Mouse (Mus musculus): Measurements from ENCODE around the gene Creb5. TPM values are rescaled to one million over a fixed set of nuclear protein-coding genes. Genes with fewer than 3 reads are reported as not detected.

Gene Creb5
- polyA plus RNA-seq, 1 experiment from 2014 or later, result 4.1 TPM

DNA sequence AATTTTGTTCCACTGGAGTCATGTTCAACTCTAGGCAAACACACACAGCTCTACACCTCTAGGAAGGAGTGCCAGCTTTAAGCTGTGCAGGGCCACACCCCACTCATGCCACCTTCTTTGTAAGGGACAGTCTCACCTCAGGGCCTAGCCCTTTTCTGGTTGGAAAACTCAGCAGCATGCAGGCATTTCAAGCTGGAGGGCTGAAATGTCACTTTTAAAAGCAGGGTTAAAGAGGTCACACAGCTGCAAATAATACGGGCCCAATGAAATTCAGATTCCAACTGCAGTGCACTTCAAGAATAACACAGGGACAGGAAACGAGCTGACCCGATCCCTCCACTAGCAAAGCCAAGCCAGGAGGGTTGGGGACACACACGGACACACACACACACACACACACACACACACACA, 76.9 kb downstream of the Creb5 start:
- Histone ChIP-seq H3K27ac (ENCODE audit: low read depth, low read length) (no peak overlapping the region), H3K9ac (ENCODE audit: low read length) (no peak overlapping the region), H3K4me3 (ENCODE audit: low read depth, low read length) (no peak overlapping the region), H3K36me3 (ENCODE audit: control insufficient read depth, insufficient read depth, low read length) (no peaks in the 10 kb centered on the region), H3K9me3 (ENCODE audit: control insufficient read depth, low read length) (no peaks in the 10 kb centered on the region), H3K4me1 (ENCODE audit: control insufficient read depth, insufficient read depth, low read length) (peaks cover 2% of the 10 kb centered on the region; the same call in 1 of the 2 replicates), H3K4me2 (no peak overlapping the region), H3K27me3 (ENCODE audit: control insufficient read depth, insufficient read depth, low read length) (no peaks in the 10 kb centered on the region)
- ATAC-seq (ENCODE audit: low FRiP score) (no peak), DNase-seq (ENCODE audit: low spot score, missing footprints) (no peak)
- WGBS, result 35% methylated on average over 4 of the region's 4 CpGs

DNA sequence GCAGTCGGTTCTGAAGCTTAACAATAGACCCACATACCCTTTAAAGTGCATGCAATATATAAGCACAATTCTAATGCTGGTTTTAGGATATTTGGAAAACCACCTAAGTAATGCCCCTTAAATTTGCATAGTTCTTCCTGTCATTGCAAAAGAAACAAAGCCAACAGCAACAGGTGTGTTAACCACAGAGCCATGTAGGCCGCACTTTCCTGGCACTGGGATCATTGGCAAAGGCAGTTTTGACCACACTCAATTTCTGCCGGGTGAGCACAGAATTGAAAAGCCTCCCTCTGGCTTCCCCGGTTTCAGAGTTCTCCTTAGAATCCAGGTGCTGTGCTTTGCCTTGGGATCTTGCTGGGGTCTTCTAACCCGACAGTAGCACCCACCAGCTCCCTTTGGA, 82.1 kb downstream of the Creb5 start:
- Histone ChIP-seq H3K4me1 (ENCODE audit: control insufficient read depth, insufficient read depth, low read length) (peaks cover 2% of the 10 kb centered on the region; the same call in 1 of the 2 replicates), H3K9ac (ENCODE audit: low read length) (no peak overlapping the region), H3K9me3 (ENCODE audit: control insufficient read depth, low read length) (no peaks in the 10 kb centered on the region), H3K27ac (ENCODE audit: low read depth, low read length) (no peak overlapping the region), H3K36me3 (ENCODE audit: control insufficient read depth, insufficient read depth, low read length) (no peaks in the 10 kb centered on the region), H3K4me2 (no peak overlapping the region), H3K27me3 (ENCODE audit: control insufficient read depth, insufficient read depth, low read length) (no peaks in the 10 kb centered on the region), H3K4me3 (ENCODE audit: low read depth, low read length) (no peak overlapping the region)
- WGBS, result 81% methylated on average over 5 of the region's 5 CpGs
- no peak for ATAC-seq (ENCODE audit: low FRiP score)
- DNase-seq (ENCODE audit: low spot score, missing footprints), result no peak

DNA sequence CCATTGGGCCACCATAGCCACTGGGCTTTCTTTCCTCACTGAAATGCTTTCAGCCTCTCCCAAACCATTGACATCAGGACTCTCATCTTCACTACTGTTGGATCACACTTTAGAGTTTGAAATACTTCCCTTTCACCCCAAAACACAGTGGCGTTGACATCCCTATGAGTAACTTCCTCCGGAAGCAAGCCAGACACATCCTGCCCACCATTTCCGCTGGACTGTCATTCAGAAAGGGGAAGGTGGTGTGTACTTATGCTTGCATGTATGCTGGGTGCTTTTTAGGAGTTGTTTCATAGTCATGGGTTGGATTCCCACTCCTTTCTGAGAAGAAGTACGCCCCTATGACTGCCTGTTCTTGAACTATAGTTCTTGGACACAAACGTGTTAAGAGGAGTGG, 82.9 kb downstream of the Creb5 start:
- Histone ChIP-seq H3K9ac (ENCODE audit: low read length) (no peak overlapping the region), H3K4me3 (ENCODE audit: low read depth, low read length) (no peak overlapping the region), H3K36me3 (ENCODE audit: control insufficient read depth, insufficient read depth, low read length) (no peaks in the 10 kb centered on the region), H3K27me3 (ENCODE audit: control insufficient read depth, insufficient read depth, low read length) (no peaks in the 10 kb centered on the region), H3K4me2 (no peak overlapping the region), H3K4me1 (ENCODE audit: control insufficient read depth, insufficient read depth, low read length) (peaks cover 2% of the 10 kb centered on the region; the same call in 1 of the 2 replicates), H3K9me3 (ENCODE audit: control insufficient read depth, low read length) (no peaks in the 10 kb centered on the region), H3K27ac (ENCODE audit: low read depth, low read length) (no peak overlapping the region)
- DNase-seq (ENCODE audit: low spot score, missing footprints) (no peak), ATAC-seq (ENCODE audit: low FRiP score) (no peak)
- 90% methylated on average over 5 of the region's 5 CpGs for WGBS

DNA sequence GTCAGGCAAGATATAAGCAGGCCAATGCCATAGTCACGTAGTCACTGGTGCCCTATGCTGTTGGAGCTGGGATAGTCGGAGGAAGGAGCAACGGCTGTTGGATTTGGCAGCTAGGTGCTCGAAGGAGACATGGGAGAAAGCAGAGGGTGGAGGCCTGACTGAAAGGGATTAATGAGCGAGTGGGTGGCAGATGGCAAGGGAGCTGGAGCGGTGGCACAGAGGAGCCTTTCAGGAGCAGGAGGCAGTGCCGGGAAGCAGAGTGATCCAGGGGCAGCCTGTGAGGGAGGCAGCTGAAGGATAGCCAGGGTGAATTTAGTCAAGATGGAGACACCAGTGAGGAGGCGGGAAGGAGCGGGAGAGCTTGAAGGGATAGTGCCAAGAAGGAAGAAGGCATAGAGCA, 84.9 kb downstream of the Creb5 start:
- Histone ChIP-seq H3K4me1 (ENCODE audit: control insufficient read depth, insufficient read depth, low read length) (no peaks in the 10 kb centered on the region), H3K4me2 (no peak overlapping the region), H3K9me3 (ENCODE audit: control insufficient read depth, low read length) (no peaks in the 10 kb centered on the region), H3K27ac (ENCODE audit: low read depth, low read length) (no peak overlapping the region), H3K4me3 (ENCODE audit: low read depth, low read length) (no peak overlapping the region), H3K27me3 (ENCODE audit: control insufficient read depth, insufficient read depth, low read length) (no peaks in the 10 kb centered on the region), H3K9ac (ENCODE audit: low read length) (no peak overlapping the region), H3K36me3 (ENCODE audit: control insufficient read depth, insufficient read depth, low read length) (no peaks in the 10 kb centered on the region)
- ATAC-seq (ENCODE audit: low FRiP score) (no peak), DNase-seq (ENCODE audit: low spot score, missing footprints) (no peak)
- 89% methylated on average over 9 of the region's 9 CpGs for WGBS

DNA sequence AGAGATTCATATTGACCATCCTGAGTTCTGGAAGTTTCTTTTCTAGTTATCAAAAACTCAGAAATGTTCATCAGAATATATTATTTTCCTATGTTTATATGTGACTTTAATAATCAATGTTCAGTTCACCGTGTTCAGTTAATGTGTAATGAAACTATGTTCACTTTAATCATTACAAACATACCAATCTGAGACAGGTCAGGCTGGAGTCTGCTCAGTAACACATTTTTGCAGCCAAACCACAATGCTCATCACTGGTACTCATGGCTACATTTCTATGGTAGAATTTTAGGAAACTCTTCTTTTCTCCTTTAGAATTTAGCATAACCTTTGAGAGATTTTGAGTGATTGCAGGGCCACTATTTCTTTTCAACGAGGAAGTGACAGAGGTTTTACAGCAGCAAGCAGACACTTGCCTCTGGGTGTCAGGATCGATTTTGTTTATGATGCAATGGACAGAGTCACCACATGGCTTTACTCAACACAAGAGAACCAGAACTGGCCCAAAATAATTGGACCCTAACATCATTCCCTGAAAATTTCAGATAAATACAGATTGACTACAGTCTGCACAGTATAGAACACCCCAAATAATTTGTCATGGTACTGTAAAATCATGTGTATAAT, 87.4 kb downstream of the Creb5 start:
- H3K4me2 ChIP-seq, result no peak overlapping the region
- no peak overlapping the region for H3K9ac ChIP-seq (ENCODE audit: low read length)
- H3K27me3 ChIP-seq (ENCODE audit: control insufficient read depth, insufficient read depth, low read length), result no peaks in the 10 kb centered on the region
- no peak overlapping the region for H3K4me3 ChIP-seq (ENCODE audit: low read depth, low read length)
- no peaks in the 10 kb centered on the region for H3K4me1 ChIP-seq (ENCODE audit: control insufficient read depth, insufficient read depth, low read length)
- no peaks in the 10 kb centered on the region for H3K9me3 ChIP-seq (ENCODE audit: control insufficient read depth, low read length)
- no peaks in the 10 kb centered on the region for H3K36me3 ChIP-seq (ENCODE audit: control insufficient read depth, insufficient read depth, low read length)
- DNase-seq (ENCODE audit: low spot score, missing footprints) (peak; percentile 56), ATAC-seq (ENCODE audit: low FRiP score) (no peak)
- 88% methylated on average over 3 of the region's 3 CpGs for WGBS
- no peak overlapping the region for H3K27ac ChIP-seq (ENCODE audit: low read depth, low read length)

DNA sequence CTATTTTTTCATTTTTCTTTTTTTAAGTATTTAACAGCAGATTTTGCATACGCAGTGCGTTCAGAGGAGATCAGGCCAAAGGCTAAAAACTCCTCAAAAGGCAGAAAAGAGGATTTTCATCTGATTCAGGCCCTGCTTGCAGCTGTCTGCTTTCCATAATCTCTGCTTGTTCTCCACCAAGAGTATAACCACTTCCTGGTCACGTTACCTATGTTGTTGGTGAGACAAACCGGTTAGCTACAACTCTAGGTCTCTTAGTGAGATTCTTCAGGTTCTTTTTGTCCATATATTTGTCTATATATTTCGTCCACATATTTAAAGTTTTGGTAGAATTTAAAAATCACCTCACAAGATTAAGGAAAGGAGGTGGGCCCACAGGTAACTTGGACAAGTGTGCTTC, 102.2 kb downstream of the Creb5 start:
- H3K9me3 ChIP-seq (ENCODE audit: control insufficient read depth, low read length), result no peaks in the 10 kb centered on the region
- H3K36me3 ChIP-seq (ENCODE audit: control insufficient read depth, insufficient read depth, low read length), result no peaks in the 10 kb centered on the region
- H3K4me1 ChIP-seq (ENCODE audit: control insufficient read depth, insufficient read depth, low read length), result peaks cover 7% of the 10 kb centered on the region; the same call in 1 of the 2 replicates
- H3K4me2 ChIP-seq, result no peak overlapping the region
- H3K27ac ChIP-seq (ENCODE audit: low read depth, low read length), result no peak overlapping the region
- no peak overlapping the region for H3K4me3 ChIP-seq (ENCODE audit: low read depth, low read length)
- WGBS, result 90% methylated on average over 5 of the region's 5 CpGs
- no peak for ATAC-seq (ENCODE audit: low FRiP score)
- no peaks in the 10 kb centered on the region for H3K27me3 ChIP-seq (ENCODE audit: control insufficient read depth, insufficient read depth, low read length)
- DNase-seq (ENCODE audit: low spot score, missing footprints), result no peak
- no peak overlapping the region for H3K9ac ChIP-seq (ENCODE audit: low read length)

DNA sequence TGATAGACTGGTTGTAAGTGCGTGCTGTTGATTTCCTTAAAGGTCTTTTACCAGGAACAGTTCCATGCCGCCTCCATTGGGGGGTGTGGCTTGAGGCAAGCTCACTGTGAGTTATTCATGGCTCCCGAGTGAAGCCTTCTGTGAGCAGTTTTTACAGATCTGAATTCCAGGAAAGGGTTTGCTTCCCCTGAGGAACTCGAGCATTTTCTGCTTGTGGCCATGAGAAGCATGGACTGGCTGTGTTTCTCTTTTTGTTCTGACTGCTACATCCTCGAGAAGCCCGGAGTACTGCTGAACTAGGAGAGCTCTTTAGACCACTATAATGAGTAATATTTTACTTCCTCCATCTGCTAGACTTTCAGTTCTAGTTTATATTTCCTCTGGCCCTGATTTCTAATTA, 103.3 kb downstream of the Creb5 start:
- DNase-seq (ENCODE audit: low spot score, missing footprints), result no peak
- Histone ChIP-seq H3K4me2 (no peak overlapping the region), H3K9me3 (ENCODE audit: control insufficient read depth, low read length) (no peaks in the 10 kb centered on the region), H3K27me3 (ENCODE audit: control insufficient read depth, insufficient read depth, low read length) (no peaks in the 10 kb centered on the region), H3K4me3 (ENCODE audit: low read depth, low read length) (no peak overlapping the region), H3K4me1 (ENCODE audit: control insufficient read depth, insufficient read depth, low read length) (peaks cover 10% of the 10 kb centered on the region), H3K9ac (ENCODE audit: low read length) (no peak overlapping the region), H3K36me3 (ENCODE audit: control insufficient read depth, insufficient read depth, low read length) (no peaks in the 10 kb centered on the region), H3K27ac (ENCODE audit: low read depth, low read length) (no peak overlapping the region)
- 51% methylated on average over 6 of the region's 6 CpGs for WGBS
- no peak for ATAC-seq (ENCODE audit: low FRiP score)

DNA sequence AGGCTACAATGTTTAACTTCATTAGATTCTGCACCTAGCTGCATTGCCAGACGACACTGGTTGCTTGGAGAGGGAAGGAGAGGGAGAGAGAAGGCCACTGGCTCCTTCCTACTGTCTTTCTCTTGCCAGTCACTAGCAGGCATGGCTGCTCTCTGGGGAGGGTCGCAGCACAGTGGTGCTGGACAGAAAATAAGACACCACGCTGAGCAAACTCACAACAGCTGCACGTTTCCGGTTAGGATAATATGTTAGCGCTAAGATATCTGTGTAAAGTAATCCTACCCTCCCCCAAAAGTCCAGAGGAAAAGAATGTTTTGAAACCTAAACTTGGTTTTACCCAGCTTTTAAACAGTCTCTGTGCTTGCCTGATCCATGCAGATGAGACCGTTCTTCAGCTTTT, 107.0 kb downstream of the Creb5 start:
- 48% methylated on average over 7 of the region's 7 CpGs for WGBS
- H3K9ac ChIP-seq (ENCODE audit: low read length), result no peak overlapping the region
- no peak overlapping the region for H3K4me2 ChIP-seq
- no peak overlapping the region for H3K4me3 ChIP-seq (ENCODE audit: low read depth, low read length)
- no peak for ATAC-seq (ENCODE audit: low FRiP score)
- H3K9me3 ChIP-seq (ENCODE audit: control insufficient read depth, low read length), result no peaks in the 10 kb centered on the region
- H3K36me3 ChIP-seq (ENCODE audit: control insufficient read depth, insufficient read depth, low read length), result no peaks in the 10 kb centered on the region
- no peaks in the 10 kb centered on the region for H3K27me3 ChIP-seq (ENCODE audit: control insufficient read depth, insufficient read depth, low read length)
- H3K4me1 ChIP-seq (ENCODE audit: control insufficient read depth, insufficient read depth, low read length), result peaks cover 10% of the 10 kb centered on the region
- no peak for DNase-seq (ENCODE audit: low spot score, missing footprints)
- H3K27ac ChIP-seq (ENCODE audit: low read depth, low read length), result no peak overlapping the region

DNA sequence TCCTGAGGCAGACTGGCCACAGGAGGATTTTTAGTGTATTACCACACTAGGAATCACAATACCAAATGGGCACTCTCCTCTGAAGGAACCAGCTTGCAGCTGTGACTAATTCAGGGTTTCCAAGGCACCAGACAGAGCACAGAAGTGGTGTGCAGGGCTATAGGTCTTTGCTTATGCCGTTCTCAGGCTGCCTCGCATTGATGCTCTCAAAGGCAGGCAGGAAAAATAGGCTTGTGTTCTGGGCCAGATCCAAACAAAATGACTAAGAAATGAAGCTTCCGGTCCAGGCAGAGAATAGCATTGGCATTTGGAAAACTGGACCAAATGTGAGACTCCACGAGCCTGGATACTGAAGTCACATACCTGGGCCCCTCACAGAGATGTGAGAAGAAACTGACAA, 108.1 kb downstream of the Creb5 start:
- Histone ChIP-seq H3K27ac (ENCODE audit: low read depth, low read length) (no peak overlapping the region), H3K9ac (ENCODE audit: low read length) (no peak overlapping the region), H3K4me1 (ENCODE audit: control insufficient read depth, insufficient read depth, low read length) (peaks cover 10% of the 10 kb centered on the region), H3K4me3 (ENCODE audit: low read depth, low read length) (no peak overlapping the region), H3K9me3 (ENCODE audit: control insufficient read depth, low read length) (no peaks in the 10 kb centered on the region), H3K4me2 (no peak overlapping the region), H3K27me3 (ENCODE audit: control insufficient read depth, insufficient read depth, low read length) (no peaks in the 10 kb centered on the region), H3K36me3 (ENCODE audit: control insufficient read depth, insufficient read depth, low read length) (no peaks in the 10 kb centered on the region)
- ATAC-seq (ENCODE audit: low FRiP score) (no peak), DNase-seq (ENCODE audit: low spot score, missing footprints) (peak; percentile 85)
- 68% methylated on average over 4 of the region's 4 CpGs for WGBS
